Mouse (Mus musculus): Measurements from ENCODE around the gene Akap2.
A peak's percentile ranks its signal among the peaks of the same experiment; 100 is the strongest.

Gene Akap2

DNA sequence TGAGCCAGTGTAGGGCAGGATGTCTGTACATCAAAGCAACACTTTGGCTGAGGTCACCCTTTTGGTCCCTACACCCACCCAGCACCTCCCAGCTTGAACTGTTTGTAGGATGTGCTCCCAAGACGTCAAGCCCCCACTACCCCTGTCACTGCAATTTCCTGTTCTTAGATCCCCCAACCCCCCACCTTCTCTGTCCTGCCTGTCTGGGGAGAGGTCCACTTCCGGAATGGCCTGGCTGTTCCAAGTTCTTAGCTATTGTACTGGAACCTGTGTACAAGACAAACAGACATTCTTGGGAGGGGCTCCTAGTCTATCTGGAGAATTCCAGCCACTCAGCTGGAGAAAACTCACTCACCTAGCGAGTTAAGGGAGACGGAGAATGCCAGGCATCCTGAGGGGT lies 116.7 kb downstream of the Akap2 start:
- peak; percentile 32 for DNase-seq (ENCODE audit: low spot score)

DNA sequence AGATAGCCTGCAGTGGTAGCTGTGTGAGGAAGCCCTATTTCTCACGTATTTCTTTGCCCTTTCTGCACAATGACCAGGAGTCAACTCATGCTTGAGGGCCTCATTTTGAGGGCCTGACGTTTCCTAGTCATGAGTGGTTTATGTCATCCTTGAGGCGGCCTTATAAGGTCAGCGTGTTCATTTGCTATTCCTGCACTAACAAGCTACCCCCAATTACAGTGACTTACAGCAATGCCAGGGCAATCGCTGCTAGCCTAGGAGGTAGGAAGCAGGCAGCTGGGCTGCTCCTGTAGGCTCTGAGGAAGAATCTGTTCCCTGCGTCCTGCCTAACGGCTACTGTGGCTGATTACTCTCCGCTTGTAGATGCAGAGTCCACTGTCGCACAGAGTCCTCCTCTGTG lies 119.6 kb downstream of the Akap2 start:
- no peak for DNase-seq (ENCODE audit: low spot score)

DNA sequence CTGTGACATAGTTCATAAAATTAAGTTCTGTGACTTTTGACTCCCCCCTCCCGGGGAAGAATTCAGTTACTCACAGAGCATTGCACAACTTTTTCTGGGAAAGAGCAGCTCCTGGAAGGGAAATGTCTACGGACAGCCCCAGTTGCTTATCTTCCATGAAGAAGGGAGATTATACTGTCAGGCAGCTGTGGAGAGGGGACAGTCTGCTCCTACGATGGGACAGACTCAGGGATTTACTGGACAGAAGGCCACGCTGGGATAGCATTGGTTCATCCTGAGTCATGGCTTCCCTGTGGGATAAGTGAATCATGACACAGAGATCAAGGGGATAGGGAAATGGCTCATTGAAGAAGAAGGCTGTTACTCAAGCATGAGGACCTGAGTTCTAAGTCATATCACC lies 121.9 kb downstream of the Akap2 start:
- DNase-seq (ENCODE audit: low spot score), result no peak

DNA sequence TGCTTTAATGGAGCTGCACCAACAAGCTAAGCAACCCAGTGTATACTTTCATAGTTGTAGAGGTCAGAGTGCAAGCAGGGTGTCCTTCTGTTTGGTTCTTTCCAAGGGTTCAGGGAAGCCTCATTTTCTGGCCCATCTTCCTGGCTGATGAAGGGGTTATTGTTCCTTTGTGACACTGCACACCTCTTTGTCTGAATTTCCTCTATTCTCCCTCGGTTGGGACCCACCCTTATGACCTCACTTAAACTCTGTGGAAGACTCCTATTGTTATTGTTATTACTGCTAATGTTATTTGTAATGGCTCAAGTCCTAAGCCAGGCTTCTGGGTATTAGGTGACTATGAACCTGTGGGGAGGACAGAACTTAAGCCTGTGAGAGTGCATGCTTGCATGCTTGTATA lies 124.5 kb downstream of the Akap2 start:
- DNase-seq (ENCODE audit: low spot score), result no peak

DNA sequence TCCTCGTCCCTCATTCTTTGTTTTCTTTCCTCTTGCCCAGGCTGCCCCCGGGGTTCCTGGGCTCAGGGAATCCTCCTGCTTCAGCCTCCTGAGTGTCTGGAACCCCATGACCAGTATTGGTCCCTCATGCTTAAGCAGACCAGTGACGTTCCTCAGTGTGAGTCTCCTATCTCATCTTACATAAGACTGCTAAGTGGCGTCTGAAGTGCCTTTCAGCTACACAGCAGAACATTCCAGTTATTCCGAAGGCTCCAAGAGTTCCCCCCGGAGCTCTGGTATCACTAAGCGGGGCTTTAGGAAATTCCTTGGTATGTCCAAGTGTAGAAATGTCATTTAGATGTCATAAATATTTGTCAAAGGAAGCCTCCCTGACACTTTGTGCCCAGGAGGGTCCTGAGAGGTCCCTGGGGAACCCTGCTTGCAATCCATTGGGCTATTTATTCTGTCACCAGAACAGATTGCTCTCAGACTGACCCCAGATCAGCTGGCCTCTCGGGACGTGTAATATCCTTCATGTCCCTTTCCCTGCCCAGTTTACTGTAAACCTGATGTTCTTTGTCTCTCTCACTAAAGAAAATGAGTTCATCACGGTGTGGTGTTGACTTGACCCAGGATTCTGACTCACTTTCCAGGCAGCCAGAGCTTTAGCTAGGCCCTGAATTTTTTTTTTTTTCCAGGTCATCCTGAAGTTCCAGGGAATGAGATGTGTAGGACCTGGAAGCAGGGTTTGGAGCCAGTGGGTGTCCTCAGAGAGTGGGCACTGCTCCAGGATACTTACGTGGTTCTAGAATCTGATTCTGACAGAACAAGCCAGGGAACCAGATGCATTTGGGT lies 125.2 kb downstream of the Akap2 start:
- DNase-seq (ENCODE audit: low spot score), result no peak

DNA sequence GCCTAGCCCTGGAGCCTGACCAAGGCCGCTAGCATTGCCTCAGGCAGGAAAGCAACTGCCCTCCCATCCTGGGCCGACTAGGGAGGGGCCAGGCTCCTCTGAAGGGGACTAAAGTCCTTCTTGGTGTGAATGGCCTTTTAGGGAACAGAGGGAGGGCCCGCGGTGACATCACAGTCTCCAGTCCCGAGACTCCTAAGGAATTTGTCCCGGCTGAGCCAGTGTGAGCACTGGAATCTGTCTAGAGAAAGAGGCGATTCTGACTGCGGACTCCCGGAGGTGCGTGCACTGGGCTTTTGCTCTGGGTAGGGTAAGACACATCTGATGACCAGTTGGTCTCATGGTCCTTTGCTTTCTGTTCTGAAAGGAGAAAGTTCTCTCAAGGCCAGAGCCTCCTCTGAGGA lies 127.6 kb downstream of the Akap2 start:
- peak; percentile 92 for DNase-seq (ENCODE audit: low spot score)

DNA sequence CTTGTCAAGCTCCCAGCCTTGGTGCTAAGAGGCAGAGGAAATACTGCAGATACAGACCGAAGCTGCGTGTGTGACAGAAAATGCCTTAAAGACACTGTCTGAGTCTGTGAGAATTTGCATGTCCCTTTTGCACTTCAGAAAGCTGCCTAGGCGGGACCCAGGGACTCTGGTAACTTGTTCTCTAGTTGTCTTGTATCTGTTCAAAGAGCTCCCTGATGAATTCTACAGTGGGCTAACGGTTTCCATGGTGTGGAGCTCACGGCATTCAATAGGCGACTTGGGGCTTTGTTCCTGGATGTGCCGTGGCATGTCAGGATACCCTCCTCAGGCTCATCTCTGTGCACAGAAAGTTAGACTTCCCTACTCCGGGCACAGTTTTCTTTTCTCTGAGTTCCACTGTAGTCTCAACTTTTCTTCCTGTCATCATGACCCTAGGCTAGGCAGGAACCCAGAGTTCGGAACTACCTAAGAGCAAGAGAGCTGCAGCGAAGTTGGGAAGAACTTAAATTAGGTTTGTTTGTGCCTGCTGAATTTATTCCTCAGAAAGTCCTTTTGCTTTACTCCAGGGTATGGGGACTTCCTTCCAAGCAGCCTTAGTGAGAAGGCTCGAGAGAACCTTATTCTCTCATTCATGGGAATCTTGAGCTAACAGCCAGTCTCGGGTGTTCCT lies 128.2 kb downstream of the Akap2 start:
- peak; percentile 55 for DNase-seq (ENCODE audit: low spot score)

DNA sequence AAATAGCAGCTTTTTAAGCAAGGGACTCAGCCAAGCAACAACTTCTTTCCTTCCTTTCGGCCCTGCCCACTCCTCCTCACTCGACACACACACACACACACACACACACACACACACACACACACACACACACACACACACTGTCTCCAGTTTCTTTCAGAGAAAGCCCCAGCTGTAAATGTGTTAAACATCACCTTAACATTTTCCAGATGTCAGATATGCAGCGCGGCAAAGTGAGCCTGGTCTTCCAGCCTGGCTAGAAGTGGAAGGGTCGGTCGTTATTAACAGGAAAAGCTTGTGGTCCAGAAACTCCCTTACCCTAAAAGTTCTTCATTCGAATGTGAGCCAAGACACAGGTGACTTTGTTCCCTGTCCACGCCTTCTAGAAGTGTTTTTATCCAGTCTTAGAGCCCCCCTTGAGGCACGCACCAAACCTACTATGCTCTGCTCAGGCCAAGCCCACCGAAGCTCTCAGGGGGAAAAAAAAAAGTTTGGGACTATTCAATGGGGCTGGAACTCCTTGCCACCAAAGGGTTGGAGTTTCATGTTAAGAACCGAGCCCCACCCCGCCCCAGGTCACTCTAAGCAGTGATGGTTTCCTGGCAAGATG lies 129.0 kb downstream of the Akap2 start:
- peak; percentile 72 for DNase-seq (ENCODE audit: low spot score)

DNA sequence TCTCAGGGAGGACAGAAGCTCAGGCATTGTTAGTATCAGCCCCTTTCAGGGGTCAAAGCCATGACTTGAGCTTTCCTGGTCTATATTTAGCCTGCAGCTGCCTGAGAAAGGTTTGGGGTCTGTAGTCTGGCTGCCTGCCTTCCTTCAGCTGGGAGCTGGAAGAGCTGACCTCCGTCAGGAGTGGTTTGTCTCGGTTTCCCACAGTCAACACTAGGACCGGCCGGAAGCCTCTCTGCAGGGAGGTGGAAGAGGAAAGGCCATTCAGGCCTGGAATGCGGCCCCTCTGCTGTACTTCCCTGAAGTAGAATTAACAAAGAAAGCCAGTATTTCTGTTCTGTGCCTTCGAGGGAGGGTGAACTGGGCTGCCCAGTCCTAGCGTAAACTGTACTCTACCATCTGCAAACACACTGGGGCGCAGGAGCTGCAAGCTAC lies 129.6 kb downstream of the Akap2 start:
- peak; percentile 80 for DNase-seq (ENCODE audit: low spot score)

DNA sequence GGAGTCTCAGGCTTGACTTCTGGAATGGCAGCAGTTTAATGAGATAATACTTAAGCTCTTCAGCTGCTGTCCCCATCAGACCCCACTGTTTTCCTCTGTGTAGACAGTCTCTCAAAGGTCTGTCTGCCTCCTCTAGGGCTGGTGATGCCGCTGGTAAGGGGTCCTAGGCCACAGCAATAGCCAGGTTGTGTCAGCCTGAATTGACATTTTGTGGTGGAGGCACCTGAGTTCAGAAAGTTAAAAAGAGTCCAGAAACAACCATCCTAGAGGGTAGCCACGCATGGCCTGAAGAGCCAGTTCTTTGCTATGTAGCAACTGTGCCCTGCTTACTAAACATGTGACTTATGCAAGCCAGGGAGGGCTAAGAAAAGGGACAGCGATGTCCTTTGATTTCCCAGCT lies 130.2 kb downstream of the Akap2 start:
- no peak for DNase-seq (ENCODE audit: low spot score)

DNA sequence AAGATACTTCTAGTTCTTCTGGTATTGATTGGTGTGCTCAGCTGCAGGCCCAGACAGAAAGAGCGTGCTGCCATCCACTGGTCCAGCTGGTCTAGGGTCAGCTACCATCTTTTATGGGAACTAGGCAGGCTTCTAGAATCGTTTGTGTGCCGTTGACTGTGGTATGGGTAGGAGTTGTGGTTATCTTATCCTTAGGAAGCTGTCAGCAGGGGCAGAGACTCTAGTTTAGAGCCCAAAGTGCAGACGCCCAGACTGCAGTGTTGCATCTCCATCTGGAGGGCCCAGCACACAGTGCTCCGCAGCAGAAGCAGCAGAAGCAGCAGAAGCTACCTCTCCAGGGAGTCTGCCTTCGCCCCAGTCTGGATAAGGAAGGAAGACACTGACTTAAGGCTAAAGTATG lies 132.0 kb downstream of the Akap2 start:
- no peak for DNase-seq (ENCODE audit: low spot score)

DNA sequence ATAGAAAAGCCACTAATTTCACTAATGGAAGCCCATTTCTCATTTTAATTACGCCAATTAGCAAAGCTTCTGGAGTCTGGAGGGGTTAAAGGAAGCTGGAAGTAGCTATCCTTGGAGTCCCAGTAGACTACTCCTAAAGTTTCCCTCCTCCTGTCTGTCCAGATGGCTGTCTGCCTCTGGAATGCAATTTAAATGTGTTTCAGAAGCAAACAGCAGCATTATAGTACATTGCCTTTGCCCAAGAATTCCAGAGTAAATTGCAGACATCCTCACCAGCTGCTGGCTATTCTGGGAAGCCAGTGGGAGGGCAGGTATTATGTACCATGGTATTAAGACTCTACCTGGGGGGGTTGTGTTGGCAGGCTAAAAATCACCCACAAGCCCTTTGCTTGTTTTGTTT lies 134.3 kb downstream of the Akap2 start:
- no peak for DNase-seq (ENCODE audit: low spot score)

DNA sequence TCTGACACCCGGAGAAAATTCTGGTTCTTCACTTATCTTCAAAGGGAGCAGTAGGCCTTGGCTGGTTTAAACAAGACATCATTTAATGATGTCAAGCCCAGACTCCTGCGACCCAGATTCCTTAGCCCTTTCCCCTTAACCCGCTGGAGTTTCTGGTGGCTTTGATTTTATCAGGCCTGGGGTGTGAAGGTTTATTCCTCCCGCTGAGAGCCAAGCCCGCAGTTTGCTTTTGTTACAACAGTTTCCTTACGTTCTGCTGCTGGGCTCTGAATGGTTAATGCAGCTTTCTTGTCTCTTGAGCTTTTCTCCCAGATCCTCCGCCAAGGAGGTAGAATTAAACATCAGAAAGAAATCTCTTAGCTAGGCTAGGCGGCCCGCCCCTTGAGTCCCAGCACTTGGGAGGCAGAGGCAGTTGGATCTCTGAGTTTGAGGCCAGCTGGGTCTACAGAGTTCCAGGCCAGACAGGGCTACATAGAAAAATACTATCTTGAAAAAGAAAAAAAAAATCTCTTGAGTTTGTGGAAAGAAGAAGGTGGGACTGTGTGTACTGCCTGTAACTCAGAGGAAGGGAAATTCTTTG lies 135.1 kb downstream of the Akap2 start:
- no peak for DNase-seq (ENCODE audit: low spot score)

DNA sequence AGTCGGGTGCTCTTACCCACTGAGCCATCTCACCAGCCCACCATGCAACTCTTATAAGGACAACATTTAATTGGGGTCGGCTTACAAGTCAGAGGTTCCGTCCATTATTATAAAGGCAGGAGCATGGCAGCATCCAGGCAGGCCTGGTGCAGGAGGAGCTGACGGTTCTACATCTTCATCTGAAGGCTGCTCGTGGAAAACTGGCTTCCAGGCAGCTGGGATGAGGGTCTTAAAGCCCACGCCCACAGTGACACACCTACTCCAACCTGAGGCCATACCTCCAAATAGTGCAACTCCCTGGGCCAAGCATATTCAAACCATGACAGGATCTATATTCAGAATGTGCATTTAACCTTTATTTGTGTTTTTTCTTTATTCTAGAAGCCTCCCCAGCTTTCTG lies 136.7 kb downstream of the Akap2 start:
- no peak for DNase-seq (ENCODE audit: low spot score)

DNA sequence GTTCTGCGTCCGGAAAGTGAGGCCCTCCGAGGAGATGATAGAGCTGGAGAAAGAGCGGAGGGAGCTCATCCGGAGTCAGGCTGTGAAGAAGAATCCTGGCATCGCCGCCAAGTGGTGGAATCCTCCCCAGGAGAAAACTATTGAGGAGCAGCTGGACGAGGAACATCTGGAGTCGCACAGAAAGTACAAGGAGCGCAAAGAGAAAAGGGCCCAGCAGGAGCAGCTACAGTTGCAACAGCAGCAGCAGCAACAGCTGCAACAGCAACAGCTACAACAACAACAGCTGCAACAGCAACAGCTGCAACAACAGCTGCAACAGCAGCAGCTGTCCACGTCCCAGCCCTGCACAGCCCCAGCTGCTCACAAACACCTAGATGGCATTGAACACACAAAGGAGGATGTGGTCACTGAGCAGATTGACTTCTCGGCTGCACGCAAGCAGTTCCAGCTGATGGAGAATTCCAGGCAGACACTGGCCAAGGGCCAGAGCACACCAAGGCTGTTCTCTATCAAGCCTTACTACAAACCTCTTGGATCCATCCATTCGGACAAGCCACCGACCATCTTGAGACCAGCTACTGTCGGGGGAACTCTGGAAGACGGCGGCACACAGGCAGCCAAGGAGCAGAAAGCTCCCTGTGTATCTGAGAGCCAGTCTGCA lies 138.0 kb downstream of the Akap2 start:
- no peak for DNase-seq (ENCODE audit: low spot score)

DNA sequence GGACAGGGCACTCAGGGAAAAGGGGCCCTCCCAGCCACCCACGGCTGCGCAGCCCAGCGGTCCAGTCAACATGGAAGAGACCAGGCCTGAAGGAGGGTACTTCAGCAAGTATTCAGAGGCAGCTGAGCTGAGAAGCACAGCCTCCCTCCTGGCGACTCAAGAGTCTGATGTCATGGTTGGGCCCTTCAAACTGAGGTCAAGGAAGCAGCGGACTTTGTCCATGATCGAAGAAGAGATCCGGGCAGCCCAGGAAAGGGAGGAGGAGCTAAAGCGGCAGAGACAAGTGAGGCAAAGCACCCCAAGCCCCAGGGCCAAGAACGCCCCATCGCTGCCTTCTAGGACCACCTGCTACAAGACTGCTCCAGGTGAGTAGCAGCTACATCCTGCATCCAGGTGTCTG lies 139.2 kb downstream of the Akap2 start:
- DNase-seq (ENCODE audit: low spot score), result no peak

DNA sequence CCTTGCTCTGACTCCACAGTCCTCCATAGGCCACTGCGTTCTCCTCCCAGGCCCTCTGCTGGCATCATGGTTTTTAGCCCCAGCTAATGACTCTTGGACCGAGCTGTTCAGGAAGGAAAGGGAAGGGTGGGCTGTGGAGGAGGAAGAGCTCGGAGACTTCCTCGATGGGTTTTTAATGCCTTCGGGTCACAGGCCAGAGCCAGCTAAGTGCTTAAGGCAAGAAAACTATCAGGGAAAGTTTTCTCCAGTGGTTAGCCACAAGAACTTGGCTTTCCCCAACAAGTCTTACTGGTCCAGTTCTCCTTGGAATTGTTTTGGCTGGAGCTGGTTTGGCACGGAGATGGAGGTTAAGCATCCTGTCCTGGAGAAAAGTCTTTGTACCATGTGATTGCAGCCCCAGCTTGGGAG lies 142.8 kb downstream of the Akap2 start:
- DNase-seq (ENCODE audit: low spot score), result no peak

DNA sequence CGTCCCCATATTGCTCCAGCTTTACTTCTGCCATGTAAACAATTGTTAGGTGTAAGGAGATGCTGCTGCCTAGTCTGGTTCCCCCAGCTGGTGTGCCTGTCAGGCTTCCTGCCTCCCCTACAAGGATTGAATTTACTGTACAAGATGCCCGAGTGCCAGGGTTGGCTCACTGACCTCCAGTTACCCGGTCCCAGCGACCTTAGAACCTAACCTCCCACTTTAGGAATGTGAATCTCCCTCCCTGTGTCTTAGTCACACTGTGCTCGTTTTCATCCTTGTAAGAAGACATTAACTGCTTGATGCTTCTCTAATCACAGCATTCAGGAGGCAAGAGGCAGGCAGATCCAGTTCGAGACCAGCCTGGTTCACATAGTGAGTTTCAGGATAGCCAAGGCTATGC lies 143.7 kb downstream of the Akap2 start:
- no peak for DNase-seq (ENCODE audit: low spot score)

DNA sequence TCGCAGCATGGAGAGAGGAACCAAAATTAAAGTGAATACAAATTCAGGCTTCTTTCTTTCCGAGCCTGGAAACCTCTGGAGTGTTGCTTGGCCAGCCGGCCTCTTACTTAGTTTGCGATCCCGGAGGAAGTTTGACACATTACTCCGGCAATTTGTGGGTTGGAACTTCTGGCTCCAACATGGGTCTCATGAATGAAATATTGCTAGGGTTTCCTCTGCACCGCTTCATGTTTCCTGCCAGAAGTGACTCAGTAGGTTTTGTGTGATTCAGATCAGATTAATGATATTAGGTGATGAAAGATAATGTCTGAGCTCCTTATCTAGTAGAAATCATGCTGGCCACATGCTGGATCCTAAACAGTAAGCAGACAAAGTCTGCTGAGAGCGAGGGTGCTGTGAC lies 144.4 kb downstream of the Akap2 start:
- DNase-seq (ENCODE audit: low spot score), result no peak

DNA sequence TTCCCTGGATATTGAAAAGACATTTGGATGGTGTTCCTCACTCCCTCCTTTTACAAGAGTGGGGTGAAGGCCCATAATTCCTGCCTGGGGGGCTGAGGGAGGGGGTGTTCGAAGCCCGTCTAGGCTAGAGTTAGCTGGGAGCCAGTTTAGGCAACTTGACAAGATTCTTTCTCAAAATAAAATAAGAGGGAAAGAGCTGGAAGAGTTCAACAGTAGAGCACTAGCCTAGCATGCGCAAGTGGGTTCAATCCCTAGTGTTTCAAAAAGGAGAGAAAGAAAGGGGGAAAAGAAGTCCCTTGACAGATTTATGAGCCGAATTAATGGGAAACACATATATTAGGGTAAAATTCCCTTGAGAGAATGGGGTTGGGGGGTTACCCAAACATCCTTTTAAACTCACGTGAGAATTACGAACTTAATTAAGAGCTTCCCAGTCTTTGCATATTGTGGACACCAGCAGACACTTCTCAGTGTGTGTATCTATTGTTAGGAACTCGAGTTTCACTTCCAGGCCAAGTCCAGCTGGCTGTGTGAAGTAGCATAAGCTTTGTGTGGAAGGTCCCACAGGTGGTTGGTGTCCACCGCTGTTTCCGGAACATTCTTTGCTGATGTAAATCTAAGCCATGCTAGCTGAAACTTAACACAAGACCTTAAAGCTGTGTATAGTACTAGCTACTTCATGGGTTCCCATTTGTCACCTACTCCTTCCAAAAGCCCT lies 145.0 kb downstream of the Akap2 start:
- no peak for DNase-seq (ENCODE audit: low spot score)

DNA sequence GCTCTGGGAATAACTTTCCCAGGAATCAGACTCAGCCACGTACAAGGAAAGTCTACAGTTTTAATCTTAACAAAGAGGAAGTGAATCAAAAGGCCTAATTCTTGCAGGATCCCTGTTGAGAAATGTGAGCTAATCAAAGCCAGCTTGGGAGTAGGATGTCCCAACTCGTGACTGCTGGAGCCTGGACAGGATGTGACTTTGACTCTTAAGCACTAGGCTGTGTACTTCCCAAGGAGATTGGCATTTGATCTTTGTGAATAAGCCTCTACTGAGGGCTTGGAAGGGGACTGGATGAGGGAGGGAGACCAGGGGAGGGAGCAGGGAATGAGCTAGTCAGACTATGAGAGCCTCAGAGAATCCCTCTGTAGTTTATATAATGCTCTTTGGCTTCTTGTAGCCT lies 148.6 kb downstream of the Akap2 start:
- peak; percentile 51 for DNase-seq (ENCODE audit: low spot score)

DNA sequence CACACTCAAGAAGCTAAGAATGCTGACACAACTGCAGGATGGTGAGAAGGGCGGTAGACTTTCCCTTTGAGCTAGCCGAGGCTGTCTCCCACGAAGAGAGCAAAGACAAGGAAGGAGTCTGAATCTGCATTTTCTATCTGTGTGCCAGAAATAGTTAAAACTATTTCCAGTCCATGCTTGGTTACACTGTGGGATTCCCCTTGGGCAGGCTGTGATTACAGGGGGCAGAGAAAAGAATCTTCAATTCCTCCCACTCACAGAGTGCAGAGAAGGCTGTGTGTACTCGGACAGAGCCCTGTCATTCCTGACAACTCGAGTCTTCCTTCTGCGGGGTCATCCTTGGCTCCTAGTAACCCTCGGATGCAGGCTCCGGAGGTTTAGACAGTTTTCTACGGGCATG lies 149.5 kb downstream of the Akap2 start:
- DNase-seq (ENCODE audit: low spot score), result no peak

All from embryo, embryonic 10 days (tissue).